In the genomic region with DNA sequence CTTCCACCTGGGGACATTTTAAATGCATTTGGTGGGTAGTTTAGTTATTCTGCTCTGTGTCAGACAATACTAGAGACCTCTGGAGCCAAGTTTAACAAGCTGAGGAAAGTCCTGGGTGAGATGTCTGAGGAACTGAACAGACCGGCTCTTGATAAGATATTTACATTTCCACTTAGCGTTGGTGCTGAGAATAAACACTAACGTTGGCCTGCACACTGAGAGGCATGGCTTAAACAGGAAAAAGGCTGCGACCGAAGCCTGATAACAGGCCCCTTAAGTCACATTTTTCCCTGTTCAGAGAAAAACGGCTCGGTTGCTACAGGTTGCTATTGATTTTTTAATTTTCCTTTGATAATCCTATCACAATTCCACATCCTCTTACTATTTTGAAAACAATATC, we compare ENCODE assay signal across 21 mouse cellular contexts. TPM values are rescaled to one million over a fixed set of nuclear protein-coding genes. Genes with fewer than 3 reads are reported as not detected.
DNase-seq lines count a peak whose midpoint lies in the region; ATAC-seq and TF ChIP-seq lines count a peak whose summit lies in the region.
"Had no signal": no experiment of that assay in that cellular context is flagged by ENCODE, and none has a peak within 500 bp of the region (broad histone marks: within the 10 kb centered on the region; RNA-seq: fewer than 3 reads in every experiment).

No protein-coding gene starts in this region.

- H3K27me3 ChIP-seq in heart, embryonic 12.5 days (replicated peaks), result 0 out of 2 replicates have a peak, but pooled peaks cover 9% of the 10 kb centered on the region
- H3K27me3 ChIP-seq in stomach, postnatal 0 days (ENCODE audit: control insufficient read depth, insufficient read depth, low read length), result no peaks in the 10 kb centered on the region
- H3K27me3 ChIP-seq: embryonic facial prominence, embryonic 12.5 days; forebrain, embryonic 15.5 days; hindbrain, embryonic 13.5 days had no signal

- no peak for DNase-seq in heart, postnatal 36 days
- DNase-seq in urinary bladder, postnatal 14 days (ENCODE audit: low spot score), result peak; percentile 13
- DNase-seq in urinary bladder, postnatal 25 days (ENCODE audit: low spot score), result no peak
- DNase-seq in lung, postnatal 36 days, result peak; percentile 65
- DNase-seq in stomach, postnatal 0 days (ENCODE audit: low spot score), result peak; percentile 57
- no peak for DNase-seq in embryo, embryonic 9.5 days (ENCODE audit: extremely low spot score)
- no peak for DNase-seq in embryo, embryonic 11 days
- DNase-seq: adrenal gland, postnatal 10 days; cerebellum, adult 18-20 months; cerebellum, postnatal 10 days; gastrocnemius, postnatal 36 days; heart, postnatal 10 days had no signal

- no peak overlapping the region for H3K27ac ChIP-seq in heart, embryonic 12.5 days (ENCODE audit: poor library complexity, severe bottlenecking)
- no peak overlapping the region for H3K27ac ChIP-seq in stomach, postnatal 0 days (replicated peaks)
- H3K27ac ChIP-seq: embryonic facial prominence, embryonic 12.5 days; forebrain, embryonic 15.5 days; hindbrain, embryonic 13.5 days; hindbrain, postnatal 0 days had no signal

- H3K9ac ChIP-seq in heart, embryonic 12.5 days, result no peak overlapping the region
- no peak overlapping the region for H3K9ac ChIP-seq in stomach, postnatal 0 days (ENCODE audit: low read length)
- H3K9ac ChIP-seq: embryonic facial prominence, embryonic 12.5 days; forebrain, embryonic 15.5 days; hindbrain, embryonic 13.5 days had no signal

- no peak for TF ChIP-seq EP300 in stomach, postnatal 0 days (optimal IDR thresholded peaks at IDR 0.05)

- peaks cover 4% of the 10 kb centered on the region; the same call in 1 of the 2 replicates for H3K9me3 ChIP-seq in heart, embryonic 12.5 days (replicated peaks)
- no peaks in the 10 kb centered on the region for H3K9me3 ChIP-seq in stomach, postnatal 0 days (ENCODE audit: control insufficient read depth, low read length)
- H3K9me3 ChIP-seq: forebrain, embryonic 15.5 days; hindbrain, embryonic 13.5 days had no signal

- peak; percentile 39; the same call in 1 of the 2 replicates for ATAC-seq in heart, embryonic 12.5 days (ENCODE audit: insufficient number of reproducible peaks, low FRiP score)
- ATAC-seq in stomach, postnatal 0 days (ENCODE audit: low FRiP score, low TSS enrichment), result peak; percentile 82
- ATAC-seq: forebrain, embryonic 15.5 days; hindbrain, postnatal 0 days had no signal

- no peak for TF ChIP-seq CTCF in stomach, postnatal 0 days (IDR thresholded peaks at IDR 0.05; ENCODE audit: low read depth)

- no peak overlapping the region for H3K4me3 ChIP-seq in heart, embryonic 12.5 days
- no peak overlapping the region for H3K4me3 ChIP-seq in stomach, postnatal 0 days (ENCODE audit: low read depth, low read length)
- H3K4me3 ChIP-seq: embryonic facial prominence, embryonic 12.5 days; forebrain, embryonic 15.5 days; hindbrain, embryonic 13.5 days had no signal

- intact Hi-C loops in heart, postnatal 36 days (cut with DNase I), result no loop called here

- H3K36me3 ChIP-seq in heart, embryonic 12.5 days, result no peaks in the 10 kb centered on the region
- no peaks in the 10 kb centered on the region for H3K36me3 ChIP-seq in stomach, postnatal 0 days (ENCODE audit: control insufficient read depth, insufficient read depth, low read length)
- H3K36me3 ChIP-seq: embryonic facial prominence, embryonic 12.5 days; forebrain, embryonic 15.5 days; hindbrain, embryonic 13.5 days had no signal

- peaks cover 31% of the 10 kb centered on the region for H3K4me1 ChIP-seq in heart, embryonic 12.5 days (replicated peaks)
- H3K4me1 ChIP-seq in stomach, postnatal 0 days (replicated peaks; ENCODE audit: control insufficient read depth, insufficient read depth), result peaks cover 2% of the 10 kb centered on the region; the same call in 1 of the 2 replicates
- H3K4me1 ChIP-seq: embryonic facial prominence, embryonic 12.5 days; forebrain, embryonic 15.5 days had no signal

- H3K4me2 ChIP-seq in heart, embryonic 12.5 days, result 0 out of 2 replicates have a peak overlapping the region, but pooled peaks have one; percentile 15
- no peak overlapping the region for H3K4me2 ChIP-seq in stomach, postnatal 0 days (replicated peaks; ENCODE audit: low read depth)
- H3K4me2 ChIP-seq: embryonic facial prominence, embryonic 12.5 days; forebrain, embryonic 15.5 days; hindbrain, embryonic 13.5 days had no signal

- WGBS in heart, embryonic 12.5 days, result 12% methylated on average over 7 of the region's 7 CpGs
- 21% methylated on average over 7 of the region's 7 CpGs for WGBS in stomach, postnatal 0 days

RNA-seq across cellular contexts. Expression of a gene that starts 12.1 kb away (rescaled TPM):
- 2.7 and 3.8 TPM in 2 replicates for polyA plus RNA-seq in heart, embryonic 12.5 days (2016; fragmentation: Nextera tagmentation; extraction: Ambion mirVana)
- total RNA-seq in heart, postnatal 36 days (2021), result 1 to 10 TPM; 1.2 to 1.4 TPM
- polyA plus RNA-seq in stomach, postnatal 0 days (2015; fragmentation: Nextera tagmentation; extraction: Ambion mirVana), result 2.9 and 3.8 TPM in 2 replicates
- total RNA-seq: gastrocnemius, adult 8-10 months; gastrocnemius, postnatal 36 days; hematopoietic stem cell, adult 5-6 weeks; MEL had no signal
- polyA plus RNA-seq: C2C12 had no signal

Comparison
In these comparisons a context has a peak if more than half of its experiments do, and no peak if none do; other contexts are left out.
1. DNase-seq: peak in urinary bladder, postnatal 14 days (single experiment), lung, postnatal 36 days (single experiment) and stomach, postnatal 0 days (single experiment); none in heart, postnatal 36 days (0 of 2), urinary bladder, postnatal 25 days (single experiment), embryo, embryonic 9.5 days (single experiment) and embryo, embryonic 11 days (single experiment).